Mouse (Mus musculus) cortical plate, adult 2 months (tissue): ENCODE measurements around the gene Lpar3.

Source experiments
- CTCF ChIP-seq: fragments of 200-500 bp; IDR thresholded peaks from 2 replicates; pipeline ENCODE4 v1.5.1; 2011; ENCODE audit warnings: mild to moderate bottlenecking, control low read depth, low read length; ENCODE audit not compliant: insufficient read depth; ENCODE audit errors: extremely low read depth
- POLR2A ChIP-seq: fragments of 200-500 bp; IDR thresholded peaks from 2 replicates; pipeline ENCODE4 v1.6.1; 2011; ENCODE audit warnings: mild to moderate bottlenecking, low read length, control low read depth; ENCODE audit not compliant: insufficient read depth; ENCODE audit errors: extremely low read depth

DNA sequence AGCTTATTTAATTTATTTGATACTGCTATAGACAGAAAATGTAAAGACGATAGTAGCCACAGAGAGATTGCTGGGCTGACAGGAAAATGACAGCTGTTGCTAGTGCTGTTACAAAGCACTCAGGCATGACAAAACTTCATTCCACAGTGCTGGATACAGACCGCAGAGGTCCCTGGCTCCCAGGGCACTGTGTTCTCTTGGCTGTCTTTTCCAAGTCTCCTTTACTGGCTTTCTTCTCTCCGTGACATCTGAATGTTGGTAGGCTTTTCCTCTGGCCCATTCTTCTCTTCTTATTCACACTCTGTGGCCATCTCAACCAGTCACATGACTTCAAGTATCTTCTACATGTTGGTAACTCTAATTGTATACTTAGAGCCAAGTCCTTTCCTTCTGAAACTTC lies 86.6 kb downstream of the Lpar3 start:
- TF ChIP-seq POLR2A (no peak), CTCF (no peak)
